Mouse (Mus musculus) ES-Bruce4 (cell line): ENCODE measurements around the gene Olfr1224-ps1. TPM values are rescaled to one million over a fixed set of nuclear protein-coding genes. Genes with fewer than 3 reads are reported as not detected.
"Not testable (repeated sequence)": the region's sequence is repeated elsewhere in the genome, so short reads cannot be mapped to it uniquely, and the experiment has no call there.

Source experiments
- H3K27ac ChIP-seq: 2 replicates; pipeline ENCODE4 v1.5.1; 2012; ENCODE audit warnings: low read length, inconsistent platforms; ENCODE audit not compliant: insufficient read depth
- H3K27me3 ChIP-seq: 2 replicates; pipeline ENCODE4 v1.6.1; 2012; ENCODE audit warnings: mild to moderate bottlenecking, low read length, inconsistent platforms; ENCODE audit not compliant: control insufficient read depth, poor library complexity, insufficient read depth, severe bottlenecking
- H3K36me3 ChIP-seq: 2 replicates; pipeline ENCODE4 v1.6.1; 2012; ENCODE audit warnings: inconsistent platforms, mild to moderate bottlenecking, low read length, moderate library complexity; ENCODE audit not compliant: control insufficient read depth, poor library complexity, insufficient read depth, severe bottlenecking
- H3K4me1 ChIP-seq: one replicate; pipeline ENCODE4 v1.8.1; 2011; ENCODE audit warnings: low read length; ENCODE audit not compliant: control insufficient read depth, insufficient read depth
- H3K4me3 ChIP-seq: 2 replicates; pipeline ENCODE4 v1.5.1; 2011; ENCODE audit warnings: low read depth, mild to moderate bottlenecking, low read length
- H3K9ac ChIP-seq: 2 replicates; pipeline ENCODE4 v1.6.1; 2012; ENCODE audit warnings: low read depth, mild to moderate bottlenecking, inconsistent platforms; ENCODE audit not compliant: poor library complexity, severe bottlenecking
- H3K9me3 ChIP-seq: replicated peaks from 2 replicates; pipeline ENCODE4 v1.6.1; 2012; ENCODE audit warnings: mild to moderate bottlenecking, low read length, inconsistent platforms; ENCODE audit not compliant: control insufficient read depth, poor library complexity, insufficient read depth, severe bottlenecking
- CTCF ChIP-seq: IDR thresholded peaks from one replicate; pipeline ENCODE4 v1.8.1; 2011; ENCODE audit warnings: low read depth, low read length
- EP300 ChIP-seq: IDR thresholded peaks from 2 replicates; pipeline ENCODE4 v1.6.1; 2011; ENCODE audit warnings: low read depth, low read length; ENCODE audit not compliant: insufficient read depth
- POLR2A ChIP-seq: IDR thresholded peaks from one replicate; pipeline ENCODE4 v1.8.1; 2011; ENCODE audit warnings: low read length; ENCODE audit not compliant: insufficient read depth
- polyA plus RNA-seq: library from polyadenylated mRNA; stranded (reverse); fragments of >200 nt; gene quantifications from 2 replicates; pipeline ENCODE4 v1.2.4, GENCODE M21; 2011; ENCODE audit warnings: low read depth; ENCODE audit not compliant: missing spikeins, insufficient read depth, insufficient read length

Olfr1224-ps1 gene
- not detected in 2 replicates for polyA plus RNA-seq

GRCm38 (mm10) chr2:89163991-89164390 lies at the start of gene Olfr1224-ps1:
Olfr1224-ps1 (minus strand) TSS chr2:89164091.
- not testable (repeated sequence) for H3K36me3 ChIP-seq, H3K27me3 ChIP-seq, H3K9me3 ChIP-seq, H3K9ac ChIP-seq, H3K27ac ChIP-seq, H3K4me1 ChIP-seq, H3K4me3 ChIP-seq

GRCm38 (mm10) chr2:89199948-89200347 lies 36.1 kb upstream of the Olfr1224-ps1 start, which contains the start of gene Olfr1226:
Olfr1226 (minus strand) TSS chr2:89200048.
- Histone ChIP-seq H3K9ac (no peak within 1 kb of the TSS), H3K4me1 (no peaks in the 10 kb centered on the region), H3K4me3 (no peak within 1 kb of the TSS), H3K36me3 (no peaks in the 10 kb centered on the region), H3K27ac (no peak within 1 kb of the TSS), H3K27me3 (no peaks in the 10 kb centered on the region), H3K9me3 (no peaks in the 10 kb centered on the region)
- no peak for TF ChIP-seq POLR2A
- TF ChIP-seq CTCF, result no peak
- no peak for TF ChIP-seq EP300

- H3K9ac ChIP-seq, result no peak overlapping the region
- H3K36me3 ChIP-seq, result no peaks in the 10 kb centered on the region
- no peak for TF ChIP-seq CTCF
- TF ChIP-seq POLR2A, result no peak
- H3K4me1 ChIP-seq, result no peaks in the 10 kb centered on the region
- H3K9me3 ChIP-seq, result no peaks in the 10 kb centered on the region
- no peak overlapping the region for H3K4me3 ChIP-seq
- H3K27ac ChIP-seq, result no peak overlapping the region
- H3K27me3 ChIP-seq, result no peaks in the 10 kb centered on the region
Observed at GRCm38 (mm10) chr2:89196325-89196982, 32.6 kb upstream of the Olfr1224-ps1 start.

- H3K27me3 ChIP-seq, result no peaks in the 10 kb centered on the region
Observed at GRCm38 (mm10) chr2:89174569-89174968, 10.7 kb upstream of the Olfr1224-ps1 start, which contains the start of gene Olfr1225. Olfr1225 (minus strand) TSS chr2:89174669.

GRCm38 (mm10) chr2:89164711-89165110 lies 820 bp upstream of the Olfr1224-ps1 start:
- not testable (repeated sequence) for H3K36me3 ChIP-seq, H3K27me3 ChIP-seq, H3K27ac ChIP-seq, H3K9me3 ChIP-seq, H3K9ac ChIP-seq, H3K4me1 ChIP-seq, H3K4me3 ChIP-seq

More at GRCm38 (mm10) chr2:89174569-89174968, 10.7 kb upstream of the Olfr1224-ps1 start, which contains the start of gene Olfr1225:
- Histone ChIP-seq H3K9ac (no peak within 1 kb of the TSS), H3K4me1 (no peaks in the 10 kb centered on the region), H3K4me3 (no peak within 1 kb of the TSS), H3K27ac (no peak within 1 kb of the TSS), H3K9me3 (no peaks in the 10 kb centered on the region), H3K36me3 (no peaks in the 10 kb centered on the region)
- TF ChIP-seq CTCF (no peak), EP300 (no peak), POLR2A (no peak)

GRCm38 (mm10) chr2:89151460-89151859 lies 12.4 kb downstream of the Olfr1224-ps1 start, which contains the start of gene Olfr1223:
Olfr1223 (minus strand) TSS chr2:89151560.
- Histone ChIP-seq H3K4me3 (no peak within 1 kb of the TSS), H3K27me3 (no peaks in the 10 kb centered on the region), H3K9me3 (no peaks in the 10 kb centered on the region), H3K27ac (no peak within 1 kb of the TSS), H3K36me3 (no peaks in the 10 kb centered on the region), H3K4me1 (no peaks in the 10 kb centered on the region), H3K9ac (no peak within 1 kb of the TSS)
- no peak for TF ChIP-seq CTCF
- TF ChIP-seq EP300, result no peak
- no peak for TF ChIP-seq POLR2A
